Mouse (Mus musculus): ENCODE results near the gene Slc30a7. TPM values are rescaled to one million over a fixed set of nuclear protein-coding genes. Genes with fewer than 3 reads are reported as not detected.

Gene Slc30a7
- total RNA-seq, 1 experiment from 2014 or later: 30.7 TPM

DNA sequence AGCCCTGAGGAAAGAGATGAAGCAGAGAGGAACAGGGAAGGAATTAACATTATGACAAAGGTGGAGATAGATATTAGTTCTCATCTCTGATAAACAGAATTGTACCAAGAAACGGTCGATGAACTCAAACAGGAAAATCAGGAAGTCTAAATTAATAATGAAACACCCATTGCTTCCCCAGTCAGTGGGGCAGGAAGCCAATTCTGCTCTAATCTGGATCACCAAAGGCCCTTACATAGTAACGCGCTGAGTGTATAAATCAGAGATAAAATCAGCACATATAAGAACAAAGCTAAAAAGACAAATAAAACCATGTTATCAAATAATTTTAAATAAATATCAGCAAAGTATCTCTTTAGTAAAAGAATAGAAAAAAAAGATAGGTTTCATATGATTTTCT is 15.1 kb downstream of the Slc30a7 start:
- peak; percentile 36 for DNase-seq

DNA sequence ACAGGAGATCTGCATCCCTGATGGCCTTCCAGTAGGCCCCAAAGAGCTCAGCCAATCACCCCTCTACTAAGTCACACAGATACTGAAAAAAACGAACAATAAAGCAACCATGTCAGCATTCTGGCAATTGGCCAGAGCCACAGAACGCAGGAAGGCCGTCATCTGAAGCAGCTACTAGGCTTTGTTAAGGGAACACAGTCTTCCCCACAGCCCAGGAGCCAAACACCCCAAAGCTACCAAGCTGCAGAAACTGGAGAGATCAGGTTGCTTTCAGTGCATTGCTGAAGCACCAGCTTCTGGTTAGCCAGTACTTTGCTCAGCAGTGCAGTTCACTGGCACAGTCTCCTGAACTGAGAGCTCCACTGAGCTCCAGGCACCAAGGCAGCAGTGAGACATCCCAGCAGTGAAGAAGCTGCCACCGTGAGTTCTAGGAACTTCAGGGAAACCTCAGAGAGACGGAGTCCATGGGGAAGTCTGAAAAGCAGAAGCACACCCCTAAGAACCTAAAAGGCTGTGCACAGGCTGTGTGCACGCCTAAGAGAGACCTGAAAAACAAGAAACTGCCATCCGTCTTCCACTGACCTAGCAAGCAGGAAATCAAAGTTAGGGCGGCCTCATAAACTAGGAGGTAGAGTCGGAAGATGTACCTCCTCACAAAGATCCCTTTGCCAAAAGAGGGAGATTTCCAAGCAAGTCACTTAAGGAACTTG is 21.9 kb downstream of the Slc30a7 start:
- DNase-seq: peak; percentile 63

DNA sequence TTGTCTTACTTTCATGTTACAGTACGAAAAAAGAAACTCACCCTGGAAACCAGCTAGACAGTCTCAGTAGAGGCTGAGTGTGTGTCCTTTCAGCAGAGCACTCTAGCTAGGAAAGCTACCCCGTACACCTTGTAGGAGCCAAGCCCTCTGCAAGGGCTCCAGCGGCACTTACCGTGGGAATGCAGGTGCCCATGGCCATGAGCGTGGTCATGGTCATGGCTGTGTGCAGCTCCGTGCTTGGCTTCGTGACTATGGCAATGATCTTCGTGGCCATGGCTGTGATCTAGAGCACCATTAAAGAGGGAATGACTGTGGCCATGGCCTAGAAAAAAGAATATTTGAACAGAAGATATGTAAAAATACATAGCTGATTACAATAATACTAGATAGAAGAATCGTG is 22.6 kb downstream of the Slc30a7 start:
- peak; percentile 17 for DNase-seq

DNA sequence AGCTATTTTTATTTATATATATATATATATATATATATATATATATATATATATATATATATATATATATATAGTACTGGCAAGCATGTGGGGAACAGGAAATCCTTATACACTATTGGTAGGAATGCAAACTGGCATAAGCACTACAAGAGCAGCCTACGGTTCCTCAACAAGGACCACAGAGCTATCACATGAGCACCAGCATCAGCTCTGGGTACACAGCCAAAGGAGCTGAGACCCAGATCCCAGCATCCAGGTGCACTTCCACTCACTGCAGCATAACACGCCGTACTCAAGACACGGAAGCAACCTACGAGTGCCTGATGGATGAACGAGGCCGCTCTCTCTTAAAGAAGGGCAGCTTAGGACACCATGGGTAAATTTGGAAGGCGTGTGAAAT is 24.0 kb downstream of the Slc30a7 start:
- DNase-seq: no peak

GRCm38 (mm10) chr3:115979000-115979399 is 28.2 kb downstream of the Slc30a7 start:
- DNase-seq: no peak

GRCm38 (mm10) chr3:115974995-115975394 is 32.2 kb downstream of the Slc30a7 start:
- no peak for DNase-seq

DNA sequence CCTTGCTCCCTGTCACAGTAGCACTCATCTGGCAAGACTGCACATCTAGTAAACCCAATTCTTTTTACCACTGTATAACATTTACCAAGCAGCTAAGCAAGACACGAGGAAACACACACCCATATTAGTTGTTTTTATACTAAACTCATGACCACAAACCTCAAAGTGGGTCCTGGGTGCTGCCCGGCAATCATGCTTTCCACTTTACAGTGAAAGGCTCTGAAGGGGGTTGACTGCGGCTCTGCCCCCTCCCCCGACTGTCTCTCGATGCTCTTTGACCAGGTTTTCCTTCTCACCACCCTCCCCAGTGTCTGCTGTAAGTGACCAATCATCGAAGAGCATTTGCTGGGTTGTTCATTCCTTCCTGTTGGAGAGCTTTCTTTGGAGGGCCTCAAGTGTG is 33.0 kb downstream of the Slc30a7 start:
- no peak for DNase-seq

- DNase-seq: no peak
Measured at GRCm38 (mm10) chr3:115971891-115972646, 35.1 kb downstream of the Slc30a7 start.

DNA sequence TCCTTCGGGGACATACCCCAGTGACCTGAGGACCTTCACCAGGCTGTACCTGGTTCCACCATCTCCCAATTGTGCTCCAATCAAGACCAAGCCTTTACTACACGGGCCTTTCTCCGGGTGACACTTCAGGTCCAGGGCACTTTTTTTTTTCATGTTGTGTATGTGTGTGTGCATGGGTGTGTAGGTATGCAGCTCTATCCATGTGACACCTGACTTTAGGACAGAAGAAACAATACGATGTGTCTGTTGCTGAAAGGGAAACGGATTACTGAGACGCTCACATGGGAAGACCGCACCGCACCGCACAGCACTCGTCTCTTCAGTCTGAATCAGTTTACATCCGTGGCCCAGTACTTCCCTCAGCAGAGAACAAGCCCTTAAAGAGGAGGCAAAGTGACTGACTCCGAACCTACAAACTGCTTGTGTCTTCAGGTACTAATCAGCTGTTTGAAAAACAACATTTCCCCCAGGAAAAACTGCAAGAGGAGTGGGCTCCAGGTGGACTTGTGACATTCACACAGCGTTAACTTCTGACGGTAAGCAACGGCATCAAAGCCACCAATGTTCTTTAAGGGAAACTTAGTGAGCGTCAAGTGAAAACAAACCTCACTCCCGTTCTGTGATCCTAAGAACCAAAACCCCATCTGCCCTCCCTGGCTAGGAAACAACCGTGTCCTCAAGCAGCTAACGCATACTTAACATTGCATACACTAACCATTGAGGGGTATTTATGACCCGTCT is 36.0 kb downstream of the Slc30a7 start:
- DNase-seq: no peak

GRCm38 (mm10) chr3:115968745-115969530 is 38.3 kb downstream of the Slc30a7 start:
- DNase-seq: peak; percentile 11

DNA sequence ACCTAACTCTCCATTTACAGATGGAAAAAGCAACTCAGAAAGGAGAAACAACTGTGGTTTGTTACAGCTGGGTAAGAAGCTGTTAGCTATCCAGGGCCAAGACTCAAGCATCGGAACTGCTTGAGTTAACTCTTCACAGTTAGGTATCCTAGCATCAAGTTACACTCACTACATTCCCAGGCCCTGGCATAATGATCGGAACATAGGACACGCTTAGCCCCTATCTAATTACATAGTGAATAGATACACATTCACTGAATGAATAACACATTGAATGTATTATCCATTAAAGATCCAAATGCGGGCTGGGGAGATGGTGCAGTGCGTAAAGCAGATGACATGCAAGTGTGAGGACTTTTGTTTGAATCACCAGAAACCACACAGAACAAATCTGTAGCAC is 43.1 kb downstream of the Slc30a7 start:
- DNase-seq: no peak

- DNase-seq: no peak
Measured at GRCm38 (mm10) chr3:115963597-115963996, 43.6 kb downstream of the Slc30a7 start.

GRCm38 (mm10) chr3:115962028-115962415 is 45.2 kb downstream of the Slc30a7 start:
- no peak for DNase-seq

DNA sequence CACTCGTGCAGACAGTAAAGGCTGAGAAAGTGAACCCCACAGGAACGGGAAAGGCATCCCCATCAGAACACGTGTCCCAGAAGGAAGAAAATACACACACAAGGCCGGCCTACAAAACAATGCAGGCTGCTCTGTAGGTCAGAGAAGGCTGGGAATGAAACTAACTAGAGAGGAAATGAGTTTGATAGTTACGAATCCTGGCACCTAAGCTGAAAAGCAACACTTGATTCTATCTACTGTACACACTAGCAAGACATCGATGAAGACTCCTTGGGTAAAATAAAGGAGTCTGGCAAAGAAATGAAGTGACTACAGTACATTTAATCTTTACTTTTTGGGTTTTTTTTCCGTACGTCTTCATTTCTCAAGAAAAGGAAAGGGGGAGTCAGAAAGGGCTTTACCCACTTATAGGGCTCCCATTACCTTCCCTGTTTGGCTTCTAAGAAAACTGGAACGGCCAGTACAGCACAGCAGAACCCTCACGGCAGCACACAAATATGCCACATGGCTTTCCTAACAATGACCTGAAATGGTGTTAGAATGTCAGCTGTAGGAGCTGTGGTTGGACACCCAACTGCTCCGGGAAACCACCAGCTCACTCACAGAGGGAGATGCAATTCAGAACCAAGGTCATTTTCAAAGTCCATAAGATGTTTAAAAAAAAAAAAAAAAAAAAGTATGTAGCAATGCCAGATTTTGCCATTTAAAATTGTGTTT is 45.7 kb downstream of the Slc30a7 start:
- DNase-seq: no peak

DNA sequence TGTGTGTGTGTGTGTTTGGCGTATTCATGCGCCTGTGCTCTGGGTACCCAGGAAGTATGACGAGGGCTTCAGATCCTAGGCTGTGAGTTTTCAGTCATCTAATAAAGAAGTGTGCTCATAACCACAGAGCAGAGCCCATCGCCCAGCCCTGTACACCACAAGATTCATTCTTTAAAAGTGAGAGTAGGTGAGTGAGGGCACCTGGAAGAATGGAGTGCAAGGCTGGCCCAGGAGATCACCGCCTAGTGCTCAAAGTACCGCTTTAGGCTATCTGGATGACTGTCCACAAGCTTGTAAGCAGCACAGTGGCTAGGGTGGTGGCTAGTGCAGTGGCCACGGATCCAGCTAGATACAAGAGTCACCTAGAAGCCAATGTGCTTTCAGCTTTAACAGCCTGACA is 50.0 kb downstream of the Slc30a7 start:
- DNase-seq: no peak

DNA sequence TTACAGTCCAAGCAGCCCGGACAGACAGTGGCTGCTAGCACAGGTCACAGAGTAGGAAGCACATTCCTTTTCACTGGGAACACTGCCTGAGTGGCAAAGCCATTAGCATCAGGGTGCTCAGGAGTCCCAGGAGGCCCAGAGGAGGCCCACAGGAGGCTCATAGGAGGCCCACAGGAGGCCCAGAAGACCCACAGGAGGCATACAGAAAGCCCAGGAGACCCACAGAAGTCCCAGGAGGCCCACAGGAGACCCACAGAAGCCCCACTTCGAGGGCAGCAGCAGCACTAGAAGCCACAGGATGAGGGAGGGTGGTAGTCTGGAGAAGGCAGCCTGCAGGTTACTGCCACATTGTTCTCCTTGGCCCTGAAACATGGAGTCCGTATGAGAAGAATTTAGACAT is 54.1 kb downstream of the Slc30a7 start:
- DNase-seq: no peak

GRCm38 (mm10) chr3:115952356-115952755 is 54.9 kb downstream of the Slc30a7 start:
- no peak for DNase-seq

GRCm38 (mm10) chr3:115951221-115951620 is 56.0 kb downstream of the Slc30a7 start:
- no peak for DNase-seq

- peak; percentile 34 for DNase-seq
Measured at GRCm38 (mm10) chr3:115949921-115950877, 57.0 kb downstream of the Slc30a7 start.

- DNase-seq: no peak
Measured at GRCm38 (mm10) chr3:115949220-115949920, 57.8 kb downstream of the Slc30a7 start.

Measured in adrenal gland, postnatal 14 days (tissue).